Mouse (Mus musculus) yolk sac, embryonic 10.5 days (tissue): ENCODE data around the gene Cyp3a57.
"Not testable (repeated sequence)": the region's sequence is repeated elsewhere in the genome, so short reads cannot be mapped to it uniquely, and the experiment has no call there.

Experiments used
- DNase-seq: peaks from one replicate; pipeline ENCODE4 v3.0.0-alpha.2; 2017; ENCODE audit warnings: low spot score

Cyp3a57 gene

DNA sequence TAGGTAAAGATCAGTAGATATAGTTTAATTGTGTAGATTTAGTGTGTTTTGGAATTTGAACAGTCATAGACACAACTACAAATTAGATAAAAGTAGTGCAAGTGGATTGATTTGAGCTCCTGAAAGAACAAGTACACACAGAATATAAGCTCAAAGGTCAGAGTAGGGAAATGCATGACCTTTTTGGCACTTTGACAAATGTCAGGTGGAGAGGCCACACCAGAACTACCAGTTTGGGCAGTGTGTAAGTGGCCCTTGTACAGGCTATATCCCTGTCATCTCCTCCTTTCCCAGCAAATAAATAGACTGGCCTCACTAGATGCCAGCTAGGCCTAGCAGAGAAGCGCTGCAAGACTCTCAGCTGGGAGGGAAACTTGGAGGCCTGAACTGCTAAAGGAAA is at the start of gene Cyp3a57:
Gene Cyp3a57 (plus strand): TSS at position 339 of the 400 bp plus-strand sequence.
- no peak for DNase-seq

DNA sequence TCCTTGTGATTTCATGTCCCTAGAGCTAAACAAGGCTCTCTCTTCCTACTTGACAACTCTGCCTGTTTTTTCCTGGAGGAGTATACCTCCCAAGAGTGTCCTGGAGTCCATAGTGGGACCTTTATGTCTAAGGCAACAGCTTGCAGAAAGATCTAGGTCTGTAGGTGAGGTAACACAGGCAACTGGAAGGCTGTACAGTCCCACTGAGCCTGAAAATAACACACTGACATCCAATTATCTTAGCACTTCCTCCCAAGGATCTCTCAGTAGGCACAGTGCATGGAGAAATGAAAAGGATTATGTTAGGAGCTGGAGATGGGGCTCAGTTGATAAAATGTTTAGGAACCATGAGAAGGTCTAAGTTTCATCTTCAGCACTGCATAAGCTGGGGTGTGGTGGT is 44.6 kb upstream of the Cyp3a57 start:
- DNase-seq = no peak

DNA sequence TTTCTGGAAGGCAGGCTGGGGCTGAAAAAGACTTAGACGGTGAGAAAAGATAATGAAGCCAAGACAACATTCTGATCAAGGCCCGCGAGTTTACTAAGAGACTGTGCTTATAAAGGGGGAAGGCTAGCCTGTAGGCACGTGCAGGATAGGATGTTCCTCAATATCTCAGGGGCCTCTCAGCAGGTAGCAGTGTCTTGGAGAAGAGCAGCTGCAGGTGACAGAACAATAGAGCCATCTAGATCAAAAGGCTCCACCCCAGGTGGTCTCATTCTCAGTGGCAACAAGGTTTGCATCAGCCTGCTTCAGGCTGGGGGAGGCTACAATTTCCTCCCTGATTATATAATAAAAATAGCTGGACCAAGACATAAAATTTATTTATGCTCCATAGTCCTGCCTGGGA is 43.3 kb upstream of the Cyp3a57 start:
- DNase-seq = not testable (repeated sequence)

DNA sequence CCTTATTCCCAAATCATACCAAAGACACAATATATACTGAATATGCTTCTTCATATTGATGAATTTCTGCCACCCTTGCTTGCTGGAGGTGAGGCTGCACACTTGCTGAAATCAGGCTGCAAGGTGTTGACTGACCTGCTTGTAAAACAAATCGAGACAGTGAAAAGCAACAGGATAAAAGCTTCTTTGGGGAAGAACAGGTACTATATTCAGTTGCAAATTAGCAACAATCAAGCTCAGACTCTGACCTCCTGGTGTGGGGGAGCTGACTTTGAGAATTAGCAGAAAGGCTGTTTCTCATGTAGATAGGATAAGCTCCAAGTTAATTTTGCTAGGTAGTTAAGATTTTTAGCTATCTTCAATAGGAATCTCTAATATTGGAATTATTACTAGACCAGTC is 42.7 kb upstream of the Cyp3a57 start:
- DNase-seq = no peak

DNA sequence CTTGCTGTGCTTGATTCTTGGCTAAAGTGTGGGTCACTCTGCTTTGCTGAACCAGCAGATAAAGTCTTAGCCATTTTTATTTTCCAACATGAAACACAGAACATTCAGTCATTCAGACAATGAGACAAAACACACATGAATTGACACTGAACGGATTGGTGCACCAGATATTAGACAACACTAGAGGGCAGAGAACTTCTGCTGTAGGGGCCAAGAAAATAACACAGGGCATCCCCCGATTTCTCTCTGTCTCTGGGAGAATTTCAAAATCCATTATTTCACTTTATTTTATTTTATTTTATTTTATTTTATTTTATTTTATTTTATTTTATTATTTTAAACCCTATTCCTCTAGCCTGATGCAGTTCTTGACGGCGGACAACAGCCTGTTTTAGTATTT is 38.1 kb upstream of the Cyp3a57 start:
- DNase-seq = not testable (repeated sequence)

DNA sequence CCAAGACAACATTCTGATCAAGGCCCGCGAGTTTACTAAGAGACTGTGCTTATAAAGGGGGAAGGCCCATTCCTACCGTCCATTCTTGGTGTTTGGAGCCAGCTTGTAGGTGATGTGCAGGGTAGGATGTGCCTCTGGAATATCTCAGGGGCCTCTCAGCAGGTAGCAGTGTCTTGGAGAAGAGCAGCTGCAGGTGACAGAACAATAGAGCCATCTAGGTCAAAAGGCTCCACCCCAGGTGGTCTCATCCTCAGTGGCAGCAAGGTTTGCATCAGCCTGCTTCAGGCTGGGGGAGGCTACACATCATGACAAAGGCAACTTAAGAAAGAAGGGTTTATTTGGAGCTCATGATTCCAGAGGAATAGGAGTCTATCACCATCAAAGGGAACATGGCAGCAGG is 37.3 kb upstream of the Cyp3a57 start:
- DNase-seq = not testable (repeated sequence)

DNA sequence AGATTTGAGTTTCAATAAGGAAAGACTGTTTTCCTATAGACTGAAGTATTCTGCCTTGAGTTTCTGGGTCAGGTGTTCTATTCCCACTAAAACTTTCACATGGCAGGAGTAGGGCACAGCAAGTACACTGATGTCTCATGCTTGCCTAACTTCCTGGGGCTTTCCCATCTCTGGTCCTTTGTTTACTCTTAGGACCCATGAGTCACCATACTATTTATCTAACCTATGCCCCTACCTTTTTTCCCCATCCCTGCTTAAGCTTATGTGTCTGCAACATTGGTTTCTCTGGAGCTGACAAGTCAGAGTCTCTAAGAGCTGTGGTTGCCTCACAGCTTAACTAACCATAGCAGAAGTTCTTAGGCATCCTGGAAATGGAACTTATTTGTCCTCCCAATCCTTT is 31.2 kb upstream of the Cyp3a57 start:
- no peak for DNase-seq

DNA sequence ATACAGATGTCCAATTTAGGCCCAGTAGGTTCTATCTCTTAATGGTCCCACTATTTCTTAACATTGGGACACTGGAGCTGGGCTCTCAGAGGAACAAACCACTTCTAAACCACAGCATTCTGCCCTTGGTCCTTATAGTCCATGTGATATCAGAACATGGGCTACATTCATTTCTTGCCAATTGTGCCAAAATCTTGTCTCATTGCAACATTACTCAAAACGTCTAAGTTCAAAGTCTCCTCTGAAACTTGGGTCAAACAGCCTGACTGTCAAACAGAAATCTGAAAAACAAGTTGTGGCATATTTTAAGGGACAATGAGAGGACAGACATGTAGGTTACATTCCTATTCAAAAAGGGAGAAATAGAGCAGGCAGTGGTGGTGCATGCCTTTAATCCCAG is 27.9 kb upstream of the Cyp3a57 start:
- DNase-seq = no peak

DNA sequence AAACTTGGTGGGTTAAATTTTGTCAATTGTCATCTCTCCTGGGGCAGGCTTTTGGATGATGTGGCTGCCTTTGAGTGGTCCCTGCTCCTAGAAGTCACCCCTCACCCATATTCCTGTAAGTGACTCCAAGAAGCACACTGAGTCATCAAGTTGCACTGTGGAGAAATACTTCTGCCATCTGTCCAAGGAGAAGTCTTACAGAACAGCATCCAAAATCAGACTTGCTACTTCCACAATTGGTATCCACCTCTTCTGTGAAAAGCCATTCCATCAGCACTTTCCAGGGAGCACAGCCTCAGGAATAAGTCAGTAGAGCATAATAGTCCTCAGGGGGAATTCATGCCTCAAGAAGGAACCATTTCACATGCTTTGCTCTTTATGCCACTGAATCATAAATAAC is 6.3 kb upstream of the Cyp3a57 start:
- DNase-seq = not testable (repeated sequence)

DNA sequence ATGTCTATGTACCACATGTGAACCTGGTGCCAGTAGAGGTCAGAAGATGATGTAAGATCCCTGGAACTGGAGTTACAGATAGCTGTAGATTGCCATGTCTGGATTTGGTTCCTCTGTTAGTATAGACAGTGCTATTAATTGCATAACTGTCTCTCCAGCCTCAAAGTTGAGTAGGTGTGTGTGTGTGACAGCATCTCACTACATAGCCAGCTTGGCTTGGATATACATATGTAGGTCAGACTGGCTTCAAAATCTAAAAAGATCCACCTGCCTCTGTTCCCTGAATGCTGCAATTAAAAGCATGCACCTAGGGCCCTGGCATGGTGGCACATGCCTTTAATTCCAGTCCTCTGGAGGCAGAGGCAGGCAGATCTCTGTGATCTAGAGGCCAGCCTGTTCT is 4.6 kb downstream of the Cyp3a57 start:
- no peak for DNase-seq

DNA sequence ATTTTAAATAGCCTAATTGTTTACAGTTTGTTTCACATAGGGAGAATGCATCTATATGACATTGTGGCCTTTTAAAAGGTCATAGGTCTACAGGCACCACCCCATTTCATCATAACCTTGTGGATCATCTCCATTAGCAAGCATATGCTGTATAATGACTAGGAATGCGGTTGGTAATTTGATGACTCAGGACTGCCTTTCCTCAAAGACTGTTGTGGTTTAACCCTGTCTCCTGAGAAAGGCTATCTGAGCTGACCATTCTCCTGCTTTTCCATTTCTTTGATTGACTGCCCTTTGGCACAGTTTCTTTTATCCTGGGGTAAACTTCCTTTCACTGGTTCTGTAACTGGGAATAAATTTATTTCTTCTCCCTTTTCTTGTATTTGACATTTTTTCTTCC is 8.0 kb downstream of the Cyp3a57 start:
- no peak for DNase-seq

DNA sequence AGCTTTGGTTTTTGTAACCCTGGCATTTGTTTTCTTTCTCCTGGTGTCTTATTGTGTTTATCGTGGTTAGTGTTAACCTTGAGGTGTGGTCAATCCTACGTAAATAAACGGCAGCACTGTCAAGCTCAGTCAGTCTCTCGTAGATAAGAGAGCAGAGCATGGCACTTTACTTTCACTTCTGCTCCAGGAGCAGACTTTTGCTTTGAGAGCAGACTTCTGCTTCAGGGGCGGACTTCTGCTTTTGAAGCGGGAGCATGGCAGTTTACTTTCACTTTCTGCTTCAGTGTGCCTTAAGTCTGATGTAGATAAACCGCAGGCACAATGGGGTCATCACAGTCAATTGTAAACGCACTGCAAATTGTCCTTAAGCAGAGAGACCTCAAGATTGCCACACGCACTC is 70.3 kb downstream of the Cyp3a57 start:
- DNase-seq = not testable (repeated sequence)

DNA sequence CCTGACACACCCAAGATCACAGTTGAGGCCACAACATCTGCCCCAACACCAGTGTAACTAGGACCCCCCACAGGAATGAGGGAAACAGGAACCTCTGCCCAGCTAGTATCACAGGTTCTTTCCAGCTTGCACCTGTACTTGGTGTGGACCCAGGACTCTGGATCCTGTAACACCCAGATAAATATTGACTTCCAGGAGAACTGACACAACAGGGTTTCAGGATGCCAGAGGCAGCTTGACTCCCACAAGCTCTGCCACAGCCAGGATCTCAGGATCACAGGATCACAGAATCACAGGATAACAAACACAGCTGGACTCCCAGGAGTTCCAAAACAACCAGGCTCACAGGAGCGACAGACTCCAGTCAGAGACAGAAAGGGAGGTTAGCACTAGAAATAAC is 77.2 kb downstream of the Cyp3a57 start:
- no peak for DNase-seq

DNA sequence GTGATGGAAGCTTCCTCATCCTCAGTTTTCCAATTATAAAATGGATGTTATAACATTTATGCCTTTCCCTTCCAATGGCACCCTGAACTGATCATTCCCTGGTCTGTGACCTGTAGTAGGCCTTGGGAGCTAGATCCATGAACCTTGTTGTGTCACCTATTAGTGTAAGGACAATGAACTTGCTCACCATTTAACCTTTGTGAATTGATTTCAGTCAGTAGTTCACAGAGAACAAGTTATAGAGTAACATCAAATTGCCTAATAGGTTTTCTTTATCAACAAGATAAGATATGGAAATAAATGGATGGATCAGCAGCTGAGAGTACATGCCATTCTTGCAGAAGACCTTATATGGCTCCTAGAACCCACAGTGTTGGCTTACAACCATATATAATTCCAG is 85.9 kb downstream of the Cyp3a57 start:
- DNase-seq = no peak

DNA sequence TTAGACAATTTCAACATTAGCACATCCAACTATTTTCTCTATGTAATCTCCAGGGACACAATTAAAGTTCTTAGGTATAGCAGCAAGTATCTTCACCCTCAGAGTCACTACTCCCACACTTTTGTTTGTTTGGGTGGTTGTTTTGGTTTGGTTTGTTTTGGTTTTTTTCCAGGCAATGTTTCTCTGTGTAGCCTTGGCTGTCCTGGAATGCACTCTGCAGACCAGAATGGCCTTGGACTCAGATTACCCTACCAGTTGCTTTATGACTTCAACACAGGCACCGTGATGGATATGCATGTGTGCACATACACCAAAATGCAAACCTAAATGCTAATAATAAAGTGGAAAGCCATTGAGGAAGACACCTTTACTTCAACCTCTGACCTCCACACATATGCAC is 88.6 kb downstream of the Cyp3a57 start:
- no peak for DNase-seq
